Mouse (Mus musculus) midbrain, embryonic 11.5 days (tissue): ENCODE results near the gene Fbxl8. TPM values are rescaled to one million over a fixed set of nuclear protein-coding genes. Genes with fewer than 3 reads are reported as not detected.
A peak's percentile ranks its signal among the peaks of the same experiment; 100 is the strongest.

ENCODE experiments used
- ATAC-seq: fragments of 200-750 bp; cut with Nextera tagmentation; 2 replicates; pipeline ENCODE4 v1.8.0; 2017; ENCODE audit warnings: moderate TSS enrichment, moderate library complexity; ENCODE audit not compliant: low FRiP score
- DNase-seq: peaks from one replicate; pipeline ENCODE4 v3.0.0; 2015; ENCODE audit warnings: low spot score; ENCODE audit errors: missing footprints
- H3K27ac ChIP-seq: fragments of 300-500 bp; sonication (generic); 2 replicates; pipeline ENCODE4 v1.5.1; 2014; ENCODE audit warnings: low read depth, low read length
- H3K27me3 ChIP-seq: fragments of 300-500 bp; sonication (generic); 2 replicates; pipeline ENCODE4 v1.6.1; 2014; ENCODE audit warnings: mild to moderate bottlenecking, low read length, moderate library complexity, mixed read lengths; ENCODE audit not compliant: control insufficient read depth, insufficient read depth
- H3K36me3 ChIP-seq: fragments of 300-500 bp; sonication (generic); 2 replicates; pipeline ENCODE4 v1.6.1; 2014; ENCODE audit warnings: mild to moderate bottlenecking, low read length, moderate library complexity, mixed read lengths; ENCODE audit not compliant: control insufficient read depth, insufficient read depth
- H3K4me1 ChIP-seq: fragments of 300-500 bp; sonication (generic); 2 replicates; pipeline ENCODE4 v1.6.1; 2014; ENCODE audit warnings: low read length; ENCODE audit not compliant: control insufficient read depth, insufficient read depth
- H3K4me2 ChIP-seq: fragments of 300-500 bp; sonication (generic); 2 replicates; pipeline ENCODE4 v1.6.1; 2014; ENCODE audit warnings: mild to moderate bottlenecking, moderate library complexity
- H3K4me3 ChIP-seq: fragments of 300-500 bp; sonication (generic); 2 replicates; pipeline ENCODE4 v1.5.1; 2014; ENCODE audit warnings: low read depth, low read length
- H3K9ac ChIP-seq: fragments of 300-500 bp; sonication (generic); 2 replicates; pipeline ENCODE4 v1.6.1; 2014; ENCODE audit warnings: low read length
- H3K9me3 ChIP-seq: fragments of 300-500 bp; sonication (generic); 2 replicates; pipeline ENCODE4 v1.6.1; 2016; ENCODE audit warnings: low read length; ENCODE audit not compliant: control insufficient read depth
- WGBS: fragments of 180-500 bp; shearing (Covaris S2); extraction: QIAGEN DNeasy Blood & Tissue Kit; methylation state at CpG from one replicate; pipeline ENCODE4 v1.1.7; 2014; 5-methylcytosine and 5-hydroxymethylcytosine counted together
- polyA plus RNA-seq: library from polyadenylated mRNA; unstranded; fragments of >200 nt; fragmentation: Nextera tagmentation; extraction: Ambion mirVana; gene quantifications from 2 replicates; pipeline ENCODE4 v1.2.1, GENCODE M21; 2014

The Fbxl8 gene
- polyA plus RNA-seq, 1 experiment from 2014 or later: 1.5 TPM

DNA sequence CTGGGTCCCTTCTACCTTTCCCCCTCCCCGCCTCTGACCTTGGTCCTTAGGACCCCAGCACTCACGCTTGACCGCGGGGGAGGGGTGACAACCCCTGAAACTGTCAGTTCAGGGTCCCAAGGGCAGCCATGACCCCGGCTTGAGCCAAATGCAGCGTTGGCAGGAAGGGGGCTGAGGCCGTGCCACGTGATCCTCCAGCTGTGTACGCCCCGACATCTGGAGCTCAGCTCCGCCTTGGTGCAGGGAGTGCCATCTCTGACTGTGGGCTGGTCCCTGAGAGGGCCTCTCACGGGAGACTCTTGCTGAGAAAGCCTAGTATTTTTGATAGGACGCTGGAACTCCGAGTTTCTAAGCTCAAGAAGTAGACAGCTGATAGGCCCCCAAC, 9.5 kb upstream of the Fbxl8 start, which contains the start of gene B3gnt9:
Gene B3gnt9, minus strand, starts transcription at position 188 of the 385 bp plus-strand sequence.
- ATAC-seq: peak; percentile 28
- Histone ChIP-seq H3K4me2 (peak within 1 kb of the TSS; percentile 97), H3K4me3 (peak within 1 kb of the TSS; percentile 51), H3K27me3 (peaks cover 39% of the 10 kb centered on the region), H3K27ac (no peak within 1 kb of the TSS), H3K4me1 (peaks cover 20% of the 10 kb centered on the region), H3K9ac (peak within 1 kb of the TSS; percentile 65), H3K9me3 (no peaks in the 10 kb centered on the region), H3K36me3 (peaks cover 9% of the 10 kb centered on the region; the same call in 1 of the 2 replicates)
- DNase-seq: peak; percentile 92
- 2% methylated on average over 14 of the region's 14 CpGs for WGBS

GRCm38 (mm10) chr8:105257318-105258114, 6.9 kb upstream of the Fbxl8 start:
- Histone ChIP-seq H3K36me3 (no peaks in the 10 kb centered on the region), H3K4me1 (peaks cover 20% of the 10 kb centered on the region), H3K9me3 (no peaks in the 10 kb centered on the region), H3K27me3 (peaks cover 54% of the 10 kb centered on the region), H3K4me3 (no peak overlapping the region), H3K27ac (no peak overlapping the region), H3K4me2 (no peak overlapping the region), H3K9ac (no peak overlapping the region)
- ATAC-seq (no peak), DNase-seq (peak; percentile 57)
- WGBS: 61% methylated on average over 7 of the region's 7 CpGs

- DNase-seq (peak; percentile 96), ATAC-seq (peak; percentile 54)
- Histone ChIP-seq H3K27ac (no peak overlapping the region), H3K27me3 (peaks cover 67% of the 10 kb centered on the region), H3K4me1 (peaks cover 20% of the 10 kb centered on the region), H3K4me3 (peak overlapping the region; percentile 38), H3K36me3 (no peaks in the 10 kb centered on the region), H3K9ac (peak overlapping the region; percentile 24; the same call in 1 of the 2 replicates), H3K4me2 (peak overlapping the region; percentile 67), H3K9me3 (no peaks in the 10 kb centered on the region; the same call in 1 of the 2 replicates)
- WGBS: 2% methylated on average over 55 of the region's 55 CpGs
Observed at GRCm38 (mm10) chr8:105258911-105259720, 5.3 kb upstream of the Fbxl8 start.

GRCm38 (mm10) chr8:105259721-105260320, 4.6 kb upstream of the Fbxl8 start:
- ATAC-seq (peak; percentile 62), DNase-seq (peak; percentile 98)
- Histone ChIP-seq H3K4me2 (peak overlapping the region; percentile 67), H3K9ac (peak overlapping the region; percentile 24; the same call in 1 of the 2 replicates), H3K27me3 (peaks cover 74% of the 10 kb centered on the region), H3K4me1 (peaks cover 17% of the 10 kb centered on the region), H3K27ac (no peak overlapping the region), H3K4me3 (peak overlapping the region; percentile 38), H3K36me3 (no peaks in the 10 kb centered on the region), H3K9me3 (no peaks in the 10 kb centered on the region; the same call in 1 of the 2 replicates)
- WGBS: 4% methylated on average over 30 of the region's 30 CpGs

- no peaks in the 10 kb centered on the region for H3K36me3 ChIP-seq
- peak; percentile 77 for DNase-seq
- no peak overlapping the region for H3K27ac ChIP-seq
- peaks cover 15% of the 10 kb centered on the region for H3K4me1 ChIP-seq
- H3K27me3 ChIP-seq: peaks cover 80% of the 10 kb centered on the region
- no peak overlapping the region for H3K4me3 ChIP-seq
- no peak for ATAC-seq
- WGBS: 59% methylated on average over 7 of the region's 7 CpGs
- H3K9ac ChIP-seq: no peak overlapping the region
- H3K4me2 ChIP-seq: no peak overlapping the region
- H3K9me3 ChIP-seq: no peaks in the 10 kb centered on the region; the same call in 1 of the 2 replicates
Observed at GRCm38 (mm10) chr8:105260371-105261099, 3.9 kb upstream of the Fbxl8 start.

GRCm38 (mm10) chr8:105261326-105261980, 3.0 kb upstream of the Fbxl8 start:
- Histone ChIP-seq H3K4me2 (no peak overlapping the region), H3K4me3 (no peak overlapping the region), H3K27ac (no peak overlapping the region), H3K4me1 (peaks cover 15% of the 10 kb centered on the region), H3K9me3 (no peaks in the 10 kb centered on the region; the same call in 1 of the 2 replicates), H3K27me3 (peaks cover 81% of the 10 kb centered on the region), H3K9ac (no peak overlapping the region), H3K36me3 (no peaks in the 10 kb centered on the region)
- no peak for ATAC-seq
- DNase-seq: peak; percentile 53
- WGBS: 88% methylated on average over 12 of the region's 12 CpGs

- Histone ChIP-seq H3K4me3 (no peak overlapping the region), H3K4me2 (no peak overlapping the region), H3K9ac (no peak overlapping the region), H3K4me1 (peaks cover 18% of the 10 kb centered on the region), H3K27me3 (peaks cover 86% of the 10 kb centered on the region), H3K36me3 (no peaks in the 10 kb centered on the region), H3K9me3 (no peaks in the 10 kb centered on the region; the same call in 1 of the 2 replicates), H3K27ac (no peak overlapping the region)
- DNase-seq (peak; percentile 83), ATAC-seq (no peak)
- WGBS: 38% methylated on average over 16 of the region's 16 CpGs
Observed at GRCm38 (mm10) chr8:105263244-105263912, 1.1 kb upstream of the Fbxl8 start.
